23 mouse cellular contexts compared by ENCODE assay signal in the genomic region with DNA sequence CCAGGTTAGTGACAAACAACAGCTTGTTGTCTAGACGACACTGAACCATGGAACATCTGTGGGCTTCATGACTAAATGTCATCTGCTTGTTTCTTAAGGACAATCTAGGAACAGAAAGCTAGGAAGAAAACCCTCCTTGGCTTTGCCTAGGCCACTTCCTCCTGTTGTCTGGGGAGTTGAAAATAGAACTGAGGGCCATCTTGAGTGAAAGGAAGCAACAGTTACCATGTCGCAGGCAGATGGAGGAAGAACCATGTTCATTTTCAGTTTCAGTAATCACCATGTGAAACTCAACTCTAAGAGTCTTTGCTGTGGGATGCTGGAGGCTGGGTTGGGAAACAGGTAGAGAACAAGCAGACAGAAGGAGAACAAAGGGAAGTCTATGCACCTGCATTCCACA. TPM values are rescaled to one million over a fixed set of nuclear protein-coding genes. Genes with fewer than 3 reads are reported as not detected.
A peak's percentile ranks its signal among the peaks of the same experiment; 100 is the strongest.
DNase-seq lines count a peak whose midpoint lies in the region; ATAC-seq and TF ChIP-seq lines count a peak whose summit lies in the region.
"Had no signal": no experiment of that assay in that cellular context is flagged by ENCODE, and none has a peak within 500 bp of the region (broad histone marks: within the 10 kb centered on the region; RNA-seq: fewer than 3 reads in every experiment).

No protein-coding gene starts in this region.

- no peak overlapping the region for H3K9ac ChIP-seq in midbrain, embryonic 14.5 days (replicated peaks; ENCODE audit: low read length)
- H3K9ac ChIP-seq: forebrain, embryonic 12.5 days; heart, embryonic 13.5 days; hindbrain, embryonic 13.5 days; intestine, embryonic 15.5 days; lung, embryonic 14.5 days; midbrain, embryonic 12.5 days had no signal

- peak overlapping the region; percentile 29; the same call in 1 of the 2 replicates for H3K27ac ChIP-seq in small intestine, adult 2 months (ENCODE audit: insufficient read depth, low read depth, low read length)
- H3K27ac ChIP-seq in midbrain, embryonic 14.5 days (replicated peaks; ENCODE audit: low read depth, low read length) = no peak overlapping the region
- H3K27ac ChIP-seq: forebrain, embryonic 12.5 days; heart, embryonic 13.5 days; hindbrain, embryonic 13.5 days; intestine, embryonic 15.5 days; left cerebral cortex, adult 2 months; limb, embryonic 10.5 days; midbrain, embryonic 12.5 days had no signal

- no peaks in the 10 kb centered on the region for H3K36me3 ChIP-seq in small intestine, adult 2 months (ENCODE audit: control insufficient read depth, insufficient read depth, low read length)
- H3K36me3 ChIP-seq in midbrain, embryonic 14.5 days (ENCODE audit: control insufficient read depth, insufficient read depth, low read length) = no peaks in the 10 kb centered on the region
- H3K36me3 ChIP-seq: forebrain, embryonic 12.5 days; heart, embryonic 13.5 days; hindbrain, embryonic 13.5 days; intestine, embryonic 15.5 days; limb, embryonic 10.5 days; midbrain, embryonic 12.5 days had no signal

- H3K4me3 ChIP-seq in small intestine, adult 2 months (ENCODE audit: low read depth, low read length) = no peak overlapping the region
- no peak overlapping the region for H3K4me3 ChIP-seq in midbrain, embryonic 14.5 days (replicated peaks; ENCODE audit: low read depth, low read length)
- H3K4me3 ChIP-seq: forebrain, embryonic 12.5 days; heart, embryonic 13.5 days; hindbrain, embryonic 13.5 days; intestine, embryonic 15.5 days; left cerebral cortex, adult 2 months; limb, embryonic 10.5 days; midbrain, embryonic 12.5 days had no signal

- no peaks in the 10 kb centered on the region for H3K4me1 ChIP-seq in small intestine, adult 2 months (ENCODE audit: control insufficient read depth, insufficient read depth, insufficient read length, low read length)
- H3K4me1 ChIP-seq in midbrain, embryonic 14.5 days (ENCODE audit: control insufficient read depth, insufficient read depth, low read length) = no peaks in the 10 kb centered on the region
- H3K4me1 ChIP-seq: forebrain, embryonic 12.5 days; heart, embryonic 13.5 days; hindbrain, embryonic 13.5 days; intestine, embryonic 15.5 days; limb, embryonic 10.5 days; midbrain, embryonic 12.5 days had no signal

- H3K4me2 ChIP-seq in midbrain, embryonic 14.5 days (ENCODE audit: low read length) = no peak overlapping the region
- H3K4me2 ChIP-seq: forebrain, embryonic 12.5 days; heart, embryonic 13.5 days; hindbrain, embryonic 13.5 days; intestine, embryonic 15.5 days; liver, embryonic 11.5 days; lung, embryonic 14.5 days; midbrain, embryonic 12.5 days had no signal

- H3K9me3 ChIP-seq in midbrain, embryonic 14.5 days (ENCODE audit: control insufficient read depth, low read length) = no peaks in the 10 kb centered on the region
- H3K9me3 ChIP-seq: forebrain, embryonic 12.5 days; heart, embryonic 13.5 days; hindbrain, embryonic 13.5 days; intestine, embryonic 15.5 days; limb, embryonic 10.5 days; midbrain, embryonic 12.5 days had no signal

- no peak for TF ChIP-seq CTCF in small intestine, adult 2 months (IDR thresholded peaks at IDR 0.05; ENCODE audit: extremely low read depth, insufficient read length, insufficient replicate concordance, low read depth, low read length)

- 76% methylated on average over 2 of the region's 2 CpGs for WGBS in small intestine, adult 2 months
- 88% methylated on average over 2 of the region's 2 CpGs for WGBS in midbrain, embryonic 14.5 days

- intact Hi-C loops in left cerebral cortex, postnatal 4 days (cut with DNase I) = no loop called here

- TF ChIP-seq POLR2A in small intestine, adult 2 months (IDR thresholded peaks at IDR 0.05; ENCODE audit: low read depth, low read length) = no peak

- ATAC-seq in granulocyte monocyte progenitor cell, adult 5-6 weeks (replicated peaks; ENCODE audit: poor library complexity, severe bottlenecking) = peak; percentile 96
- ATAC-seq in midbrain, embryonic 14.5 days (ENCODE audit: low FRiP score, low TSS enrichment) = no peak
- ATAC-seq: intestine, embryonic 15.5 days had no signal

- peak; percentile 4 for DNase-seq in left cerebral cortex, adult 11 months (ENCODE audit: low spot score)
- DNase-seq in left cerebral cortex, postnatal 4 days = no peak
- peak; percentile 40 for DNase-seq in CD4-positive, CD25-positive, alpha-beta regulatory T cell, adult 2 months (ENCODE audit: low read depth, low spot score)
- DNase-seq in MN1 (ENCODE audit: low spot score) = no peak
- no peak for DNase-seq in midbrain, embryonic 14.5 days
- DNase-seq: adrenal gland, postnatal 25 days; B cell, adult 2 months; cerebellum, adult 8-10 months; heart, adult 11 months; lung, embryonic 14.5 days; lung, postnatal 4 days; thymus, postnatal 36 days had no signal

- no peaks in the 10 kb centered on the region for H3K27me3 ChIP-seq in small intestine, adult 2 months (ENCODE audit: control insufficient read depth, insufficient read depth, low read length)
- H3K27me3 ChIP-seq in midbrain, embryonic 14.5 days (ENCODE audit: control insufficient read depth, insufficient read depth, low read length) = no peaks in the 10 kb centered on the region
- H3K27me3 ChIP-seq: forebrain, embryonic 12.5 days; heart, embryonic 13.5 days; hindbrain, embryonic 13.5 days; intestine, embryonic 15.5 days; midbrain, embryonic 12.5 days had no signal

RNA-seq across cellular contexts. Expression of a gene that starts 41.9 kb away (rescaled TPM):
- under 1 TPM in 1 of 2 experiments, not detected in 1; 0.24 TPM for total RNA-seq in left cerebral cortex, postnatal 4 days (2021)
- not detected in 2 replicates for total RNA-seq in granulocyte monocyte progenitor cell, adult 5-6 weeks (2014; fragmentation: Nextera tagmentation)
- total RNA-seq in granulocyte monocyte progenitor cell, adult 5-6 weeks (2017) = 0.09 TPM in 1 of 2 replicates, not detected in the other
- 0.11 and 0.47 TPM in 2 replicates for polyA plus RNA-seq in small intestine, adult 2 months (2012; rRNA removed)
- not detected in 2 replicates for polyA plus RNA-seq in midbrain, embryonic 14.5 days (2014; fragmentation: Nextera tagmentation; extraction: Ambion mirVana)
- total RNA-seq: ES-E14 had no signal
- polyA plus RNA-seq: forebrain, embryonic 12.5 days; hindbrain, embryonic 13.5 days; limb, embryonic 10.5 days; midbrain, embryonic 12.5 days had no signal

Comparison
In these comparisons a context has a peak if more than half of its experiments do, and no peak if none do; other contexts are left out.
1. DNase-seq: peak in left cerebral cortex, adult 11 months (single experiment) and CD4-positive, CD25-positive, alpha-beta regulatory T cell, adult 2 months (single experiment); none in left cerebral cortex, postnatal 4 days (single experiment), MN1 (single experiment) and midbrain, embryonic 14.5 days (single experiment).